Mouse (Mus musculus): Measurements from ENCODE around the gene Cers2. TPM values are rescaled to one million over a fixed set of nuclear protein-coding genes. Genes with fewer than 3 reads are reported as not detected.
A peak's percentile ranks its signal among the peaks of the same experiment; 100 is the strongest.

The Cers2 gene
- polyA plus RNA-seq, 2 experiments, result 140 to 183 TPM

DNA sequence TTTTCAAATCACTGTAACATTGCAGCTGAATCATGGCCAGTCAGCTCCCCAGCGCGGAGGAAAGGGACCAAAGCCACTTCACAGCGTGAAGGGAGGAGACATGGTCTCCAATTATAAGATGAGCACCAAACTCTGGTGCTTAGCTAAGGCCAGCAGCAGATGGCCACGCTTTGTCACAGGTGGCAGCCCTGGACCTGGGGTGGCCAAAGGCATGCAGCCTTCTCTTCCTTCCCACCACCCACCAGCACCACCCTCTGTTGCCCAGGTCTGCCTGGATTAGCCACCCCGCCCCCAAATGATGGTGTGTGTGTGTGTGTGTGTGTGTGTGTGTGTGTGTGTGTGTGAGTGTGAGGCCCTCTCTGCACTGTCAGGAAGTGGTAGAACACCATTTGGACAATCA, 41.1 kb upstream of the Cers2 start:
- no peak overlapping the region for H3K9ac ChIP-seq (ENCODE audit: low read depth, low read length, severe bottlenecking)
- no peaks in the 10 kb centered on the region for H3K27me3 ChIP-seq (ENCODE audit: control insufficient read depth, insufficient read depth, low read length)
- no peaks in the 10 kb centered on the region for H3K4me1 ChIP-seq (ENCODE audit: control insufficient read depth, insufficient read depth, low read length)
- TF ChIP-seq POLR2A (IDR thresholded peaks at IDR 0.05; ENCODE audit: borderline replicate concordance, extremely low read depth, insufficient read depth, insufficient read length), result no peak
- H3K4me2 ChIP-seq (replicated peaks; ENCODE audit: low read depth, low read length, severe bottlenecking), result no peak overlapping the region
- ATAC-seq (ENCODE audit: low FRiP score, low read depth) (no peak), DNase-seq (ENCODE audit: low spot score) (no peak)
- H3K9me3 ChIP-seq (ENCODE audit: control insufficient read depth, low read length), result no peaks in the 10 kb centered on the region
- H3K36me3 ChIP-seq (ENCODE audit: control insufficient read depth, insufficient read depth, low read length), result peaks cover 15% of the 10 kb centered on the region
- WGBS, result 95% methylated on average over 5 of the region's 5 CpGs
- no peak overlapping the region for H3K4me3 ChIP-seq (replicated peaks; ENCODE audit: low read length)
- no peak overlapping the region for H3K27ac ChIP-seq (replicated peaks; ENCODE audit: low read depth, low read length)

DNA sequence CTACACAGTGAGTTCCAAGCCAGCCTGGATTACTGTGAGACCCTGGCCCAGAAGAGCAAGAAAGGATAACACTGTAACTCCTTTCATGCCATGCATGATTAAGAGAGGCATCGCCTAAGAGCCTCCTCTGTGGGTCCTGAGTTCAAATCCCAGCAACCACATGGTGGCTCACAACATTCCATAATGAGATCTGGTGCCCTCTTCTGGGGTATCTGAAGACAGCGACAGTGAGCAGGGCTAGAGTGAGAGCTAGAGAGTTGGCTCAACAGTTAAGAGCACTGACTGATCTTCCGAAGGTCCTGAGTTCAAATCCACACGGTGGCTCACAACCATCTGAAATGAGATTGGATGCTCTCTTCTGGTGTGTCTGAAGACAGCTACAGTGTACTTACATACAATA, 40.1 kb upstream of the Cers2 start:
- Histone ChIP-seq H3K4me1 (ENCODE audit: control insufficient read depth, insufficient read depth, low read length) (no peaks in the 10 kb centered on the region), H3K36me3 (ENCODE audit: control insufficient read depth, insufficient read depth, low read length) (peaks cover 6% of the 10 kb centered on the region; the same call in 1 of the 2 replicates), H3K4me2 (replicated peaks; ENCODE audit: low read depth, low read length, severe bottlenecking) (no peak overlapping the region), H3K9me3 (ENCODE audit: control insufficient read depth, low read length) (no peaks in the 10 kb centered on the region), H3K27me3 (ENCODE audit: control insufficient read depth, insufficient read depth, low read length) (no peaks in the 10 kb centered on the region), H3K9ac (ENCODE audit: low read depth, low read length, severe bottlenecking) (no peak overlapping the region), H3K4me3 (replicated peaks; ENCODE audit: low read length) (no peak overlapping the region), H3K27ac (replicated peaks; ENCODE audit: low read depth, low read length) (no peak overlapping the region)
- TF ChIP-seq POLR2A (IDR thresholded peaks at IDR 0.05; ENCODE audit: borderline replicate concordance, extremely low read depth, insufficient read depth, insufficient read length), result no peak
- 93% methylated on average over 4 of the region's 4 CpGs for WGBS
- no peak for DNase-seq (ENCODE audit: low spot score)
- ATAC-seq (ENCODE audit: low FRiP score, low read depth), result no peak

DNA sequence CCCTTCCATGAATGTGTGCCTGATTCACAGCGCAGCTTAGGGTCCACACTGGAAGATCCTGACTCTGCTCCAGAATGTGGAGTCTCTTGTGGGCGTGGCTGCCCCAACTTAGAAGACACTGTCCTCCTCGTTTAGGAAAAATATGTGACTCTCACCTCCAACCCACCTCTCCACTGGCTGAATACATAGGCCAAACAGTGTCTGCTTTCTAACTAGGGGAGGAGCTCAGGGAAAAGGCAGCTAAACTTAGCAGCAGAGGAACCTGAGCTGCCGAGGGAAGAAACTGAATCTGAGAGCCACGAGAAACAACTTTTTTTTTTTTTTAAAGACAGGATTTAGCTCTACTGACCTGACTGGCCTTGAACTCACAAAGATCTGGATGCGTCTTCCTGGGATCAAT, 39.4 kb upstream of the Cers2 start:
- Histone ChIP-seq H3K4me2 (replicated peaks; ENCODE audit: low read depth, low read length, severe bottlenecking) (no peak overlapping the region), H3K4me1 (ENCODE audit: control insufficient read depth, insufficient read depth, low read length) (no peaks in the 10 kb centered on the region), H3K36me3 (ENCODE audit: control insufficient read depth, insufficient read depth, low read length) (0 out of 2 replicates have a peak, but pooled peaks cover 4% of the 10 kb centered on the region), H3K9me3 (ENCODE audit: control insufficient read depth, low read length) (no peaks in the 10 kb centered on the region), H3K4me3 (replicated peaks; ENCODE audit: low read length) (no peak overlapping the region), H3K9ac (ENCODE audit: low read depth, low read length, severe bottlenecking) (no peak overlapping the region), H3K27me3 (ENCODE audit: control insufficient read depth, insufficient read depth, low read length) (no peaks in the 10 kb centered on the region), H3K27ac (replicated peaks; ENCODE audit: low read depth, low read length) (no peak overlapping the region)
- no peak for DNase-seq (ENCODE audit: low spot score)
- ATAC-seq (ENCODE audit: low FRiP score, low read depth), result no peak
- WGBS, result 81% methylated on average over 6 of the region's 6 CpGs
- no peak for TF ChIP-seq POLR2A (IDR thresholded peaks at IDR 0.05; ENCODE audit: borderline replicate concordance, extremely low read depth, insufficient read depth, insufficient read length)

DNA sequence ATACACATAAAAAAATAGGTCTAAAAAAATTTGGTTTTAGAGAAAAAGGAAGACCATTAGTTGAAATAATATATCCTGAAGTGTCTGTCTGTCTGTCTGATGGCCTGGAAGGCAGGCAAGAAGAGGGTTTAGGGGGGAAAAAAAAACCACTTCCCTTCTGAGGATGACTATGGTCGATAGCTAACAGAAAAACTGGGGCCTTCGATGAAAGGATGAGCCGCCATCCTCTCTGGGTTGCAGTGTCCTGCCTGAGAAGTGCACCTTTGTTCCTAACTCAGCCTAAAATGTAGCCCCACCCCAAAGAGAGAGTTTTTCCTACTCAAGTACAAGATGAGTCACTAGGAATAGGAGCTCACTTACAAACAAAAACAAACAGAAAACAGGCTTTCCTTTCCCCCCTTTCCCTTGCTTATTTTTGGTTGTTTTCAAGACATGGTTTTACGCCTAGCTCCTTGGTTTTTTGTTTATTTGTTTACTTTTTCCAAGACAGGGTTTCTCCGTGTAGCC, 38.1 kb upstream of the Cers2 start:
- Histone ChIP-seq H3K4me3 (replicated peaks; ENCODE audit: low read length) (no peak overlapping the region), H3K27ac (replicated peaks; ENCODE audit: low read depth, low read length) (no peak overlapping the region), H3K9ac (ENCODE audit: low read depth, low read length, severe bottlenecking) (no peak overlapping the region), H3K4me2 (replicated peaks; ENCODE audit: low read depth, low read length, severe bottlenecking) (no peak overlapping the region), H3K9me3 (ENCODE audit: control insufficient read depth, low read length) (no peaks in the 10 kb centered on the region), H3K27me3 (ENCODE audit: control insufficient read depth, insufficient read depth, low read length) (no peaks in the 10 kb centered on the region), H3K4me1 (ENCODE audit: control insufficient read depth, insufficient read depth, low read length) (peaks cover 4% of the 10 kb centered on the region), H3K36me3 (ENCODE audit: control insufficient read depth, insufficient read depth, low read length) (0 out of 2 replicates have a peak, but pooled peaks cover 4% of the 10 kb centered on the region)
- TF ChIP-seq POLR2A (IDR thresholded peaks at IDR 0.05; ENCODE audit: borderline replicate concordance, extremely low read depth, insufficient read depth, insufficient read length), result no peak
- ATAC-seq (ENCODE audit: low FRiP score, low read depth), result no peak
- 71% methylated on average over 5 of the region's 5 CpGs for WGBS
- DNase-seq (ENCODE audit: low spot score), result no peak

DNA sequence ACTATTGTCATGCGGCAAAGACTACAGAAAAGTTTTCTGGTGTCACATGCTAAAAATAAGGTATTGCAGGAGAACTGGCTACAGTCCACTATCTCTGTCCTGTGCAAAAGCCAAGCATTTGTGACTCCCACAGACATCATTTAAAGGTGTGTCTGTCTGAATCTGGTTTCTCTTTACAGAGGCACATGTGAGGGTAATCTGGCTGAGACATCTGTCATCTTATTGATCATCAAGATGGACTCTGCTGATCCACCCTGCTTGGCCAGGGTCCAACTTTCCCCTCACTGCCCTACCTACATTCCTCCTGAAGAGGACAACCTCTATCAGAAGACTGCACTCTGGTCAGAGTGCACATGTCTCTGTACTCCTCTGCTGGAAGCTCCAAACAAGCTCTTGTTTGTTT, 37.4 kb upstream of the Cers2 start:
- no peak overlapping the region for H3K27ac ChIP-seq (replicated peaks; ENCODE audit: low read depth, low read length)
- H3K4me1 ChIP-seq (ENCODE audit: control insufficient read depth, insufficient read depth, low read length), result peaks cover 4% of the 10 kb centered on the region
- DNase-seq (ENCODE audit: low spot score) (no peak), ATAC-seq (ENCODE audit: low FRiP score, low read depth) (no peak)
- H3K4me2 ChIP-seq (replicated peaks; ENCODE audit: low read depth, low read length, severe bottlenecking), result no peak overlapping the region
- WGBS, result 94% methylated on average over 1 of the region's 1 CpGs
- no peak overlapping the region for H3K9ac ChIP-seq (ENCODE audit: low read depth, low read length, severe bottlenecking)
- H3K36me3 ChIP-seq (ENCODE audit: control insufficient read depth, insufficient read depth, low read length), result 0 out of 2 replicates have a peak, but pooled peaks cover 4% of the 10 kb centered on the region
- no peak overlapping the region for H3K4me3 ChIP-seq (replicated peaks; ENCODE audit: low read length)
- H3K9me3 ChIP-seq (ENCODE audit: control insufficient read depth, low read length), result no peaks in the 10 kb centered on the region
- TF ChIP-seq POLR2A (IDR thresholded peaks at IDR 0.05; ENCODE audit: borderline replicate concordance, extremely low read depth, insufficient read depth, insufficient read length), result no peak
- H3K27me3 ChIP-seq (ENCODE audit: control insufficient read depth, insufficient read depth, low read length), result no peaks in the 10 kb centered on the region

DNA sequence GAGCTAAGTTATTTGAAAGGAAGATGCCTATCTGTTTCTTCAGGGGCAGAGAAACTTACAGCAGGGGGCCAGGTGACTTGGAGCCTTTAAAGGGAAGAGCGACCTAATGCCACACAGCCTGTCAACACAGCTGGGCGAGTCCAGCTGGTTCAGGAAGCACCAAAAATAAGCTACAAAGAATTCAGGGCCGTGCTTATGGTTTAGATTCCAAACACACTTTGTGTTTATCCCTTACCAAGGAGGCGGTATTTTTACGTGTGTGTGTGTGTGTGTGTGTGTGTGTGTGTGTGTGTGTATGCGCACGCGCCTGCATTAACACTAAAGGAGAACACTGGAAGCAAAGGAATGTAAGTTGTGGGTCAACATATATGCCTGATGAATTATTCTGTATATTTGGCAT, 33.8 kb upstream of the Cers2 start:
- Histone ChIP-seq H3K27ac (replicated peaks; ENCODE audit: low read depth, low read length) (peak overlapping the region; percentile 86), H3K9me3 (ENCODE audit: control insufficient read depth, low read length) (no peaks in the 10 kb centered on the region), H3K4me2 (replicated peaks; ENCODE audit: low read depth, low read length, severe bottlenecking) (peak overlapping the region; percentile 68), H3K4me1 (ENCODE audit: control insufficient read depth, insufficient read depth, low read length) (peaks cover 13% of the 10 kb centered on the region), H3K36me3 (ENCODE audit: control insufficient read depth, insufficient read depth, low read length) (no peaks in the 10 kb centered on the region), H3K9ac (ENCODE audit: low read depth, low read length, severe bottlenecking) (peak overlapping the region; percentile 78), H3K27me3 (ENCODE audit: control insufficient read depth, insufficient read depth, low read length) (no peaks in the 10 kb centered on the region), H3K4me3 (replicated peaks; ENCODE audit: low read length) (peak overlapping the region; percentile 77)
- whole genome bisulfite sequencing, result 12% methylated on average over 8 of the region's 8 CpGs
- DNase-seq (ENCODE audit: low spot score), result peak; percentile 56
- no peak for ATAC-seq (ENCODE audit: low FRiP score, low read depth)
- no peak for TF ChIP-seq POLR2A (IDR thresholded peaks at IDR 0.05; ENCODE audit: borderline replicate concordance, extremely low read depth, insufficient read depth, insufficient read length)
